Mouse (Mus musculus): Measurements from ENCODE around the gene B4galnt1. TPM values are rescaled to one million over a fixed set of nuclear protein-coding genes. Genes with fewer than 3 reads are reported as not detected.

Gene B4galnt1
- polyA plus RNA-seq, 1 experiment from 2014 or later: 27.2 TPM

DNA sequence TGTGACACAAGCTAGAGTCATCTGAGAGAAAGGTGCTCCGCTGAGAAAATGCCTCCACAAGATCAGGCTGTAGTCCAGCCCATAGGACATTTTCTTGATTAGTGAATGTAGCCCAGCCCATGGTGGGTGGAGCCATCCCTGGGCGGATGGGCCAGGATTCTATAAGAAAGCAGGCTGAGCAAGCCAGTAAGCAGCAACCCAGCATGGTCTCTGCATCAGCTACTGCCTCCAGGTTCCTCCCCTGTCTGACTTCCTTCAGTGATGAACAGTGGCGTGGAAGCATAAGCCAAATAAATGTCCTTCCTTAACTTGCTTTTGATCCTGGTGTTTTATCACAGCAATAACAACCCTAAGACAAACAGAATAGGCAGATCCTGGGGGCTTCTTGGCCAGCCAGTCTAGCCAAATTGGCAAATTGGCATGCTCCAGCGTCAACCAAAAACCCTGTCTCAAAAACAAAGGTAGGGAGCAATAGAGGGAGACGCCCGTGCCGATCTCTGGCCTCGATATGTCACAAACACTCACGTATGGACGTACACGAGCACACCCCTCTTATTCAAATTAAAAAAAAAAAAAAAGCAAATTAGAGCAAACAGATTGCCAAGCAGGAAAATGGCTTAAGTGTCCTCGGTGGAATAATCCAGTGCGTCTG lies 42.1 kb upstream of the B4galnt1 start:
- 22% methylated on average over 13 of the region's 13 CpGs for WGBS (ENCODE audit: insufficient replicate concordance)

DNA sequence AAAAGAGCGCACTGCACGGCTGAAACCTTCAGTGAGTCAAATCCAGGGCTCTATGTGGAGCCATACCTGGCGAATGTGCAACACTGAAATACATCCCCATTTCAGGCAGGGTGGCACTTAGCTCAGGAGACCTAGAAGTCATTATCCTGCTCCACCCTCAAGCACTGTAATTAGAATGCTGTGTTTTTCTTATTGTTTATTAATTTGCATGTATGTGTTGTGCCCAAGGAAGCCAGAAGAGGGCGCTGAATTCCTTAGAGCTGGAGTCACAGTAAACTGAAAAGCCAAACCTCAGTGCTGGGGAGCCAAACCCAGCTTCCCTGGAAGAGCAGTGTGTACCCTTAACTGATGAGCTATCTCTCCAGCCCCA lies 41.6 kb upstream of the B4galnt1 start:
- peak overlapping the region; percentile 37; the same call in 1 of the 2 replicates for H3K9ac ChIP-seq (replicated peaks)
- peak overlapping the region; percentile 66; the same call in 1 of the 2 replicates for H3K27ac ChIP-seq (ENCODE audit: low read depth)
- TF ChIP-seq EP300 (IDR thresholded peaks at IDR 0.05; ENCODE audit: low read depth): no peak
- TF ChIP-seq CTCF (IDR thresholded peaks at IDR 0.05; ENCODE audit: low read depth): peak; percentile 86
- H3K4me3 ChIP-seq (ENCODE audit: low read depth, low read length): peak overlapping the region; percentile 31
- ATAC-seq (no peak), DNase-seq (peak; percentile 78)
- peaks cover 12% of the 10 kb centered on the region for H3K36me3 ChIP-seq (replicated peaks; ENCODE audit: insufficient read depth, low read length)
- H3K9me3 ChIP-seq (ENCODE audit: low read length): no peaks in the 10 kb centered on the region
- WGBS (ENCODE audit: insufficient replicate concordance): 9% methylated on average over 4 of the region's 4 CpGs
- H3K4me2 ChIP-seq (ENCODE audit: low read depth, low read length): peak overlapping the region; percentile 70
- no peaks in the 10 kb centered on the region for H3K27me3 ChIP-seq (ENCODE audit: insufficient read depth, low read length)
- H3K4me1 ChIP-seq (ENCODE audit: insufficient read depth): peaks cover 47% of the 10 kb centered on the region

More for the DNA sequence above, 42.1 kb upstream of the B4galnt1 start:
- H3K4me3 ChIP-seq (ENCODE audit: low read depth, low read length): peak overlapping the region; percentile 31
- peak overlapping the region; percentile 70 for H3K4me2 ChIP-seq (ENCODE audit: low read depth, low read length)
- peak overlapping the region; percentile 37; the same call in 1 of the 2 replicates for H3K9ac ChIP-seq (replicated peaks)
- TF ChIP-seq CTCF (IDR thresholded peaks at IDR 0.05; ENCODE audit: low read depth) (no peak), EP300 (IDR thresholded peaks at IDR 0.05; ENCODE audit: low read depth) (no peak)
- DNase-seq (peak; percentile 76), ATAC-seq (peak; percentile 18; the same call in 1 of the 2 replicates)
- peak overlapping the region; percentile 66; the same call in 1 of the 2 replicates for H3K27ac ChIP-seq (ENCODE audit: low read depth)
- H3K4me1 ChIP-seq (ENCODE audit: insufficient read depth): peaks cover 43% of the 10 kb centered on the region
- H3K9me3 ChIP-seq (ENCODE audit: low read length): no peaks in the 10 kb centered on the region
- H3K27me3 ChIP-seq (ENCODE audit: insufficient read depth, low read length): no peaks in the 10 kb centered on the region
- H3K36me3 ChIP-seq (replicated peaks; ENCODE audit: insufficient read depth, low read length): peaks cover 14% of the 10 kb centered on the region

DNA sequence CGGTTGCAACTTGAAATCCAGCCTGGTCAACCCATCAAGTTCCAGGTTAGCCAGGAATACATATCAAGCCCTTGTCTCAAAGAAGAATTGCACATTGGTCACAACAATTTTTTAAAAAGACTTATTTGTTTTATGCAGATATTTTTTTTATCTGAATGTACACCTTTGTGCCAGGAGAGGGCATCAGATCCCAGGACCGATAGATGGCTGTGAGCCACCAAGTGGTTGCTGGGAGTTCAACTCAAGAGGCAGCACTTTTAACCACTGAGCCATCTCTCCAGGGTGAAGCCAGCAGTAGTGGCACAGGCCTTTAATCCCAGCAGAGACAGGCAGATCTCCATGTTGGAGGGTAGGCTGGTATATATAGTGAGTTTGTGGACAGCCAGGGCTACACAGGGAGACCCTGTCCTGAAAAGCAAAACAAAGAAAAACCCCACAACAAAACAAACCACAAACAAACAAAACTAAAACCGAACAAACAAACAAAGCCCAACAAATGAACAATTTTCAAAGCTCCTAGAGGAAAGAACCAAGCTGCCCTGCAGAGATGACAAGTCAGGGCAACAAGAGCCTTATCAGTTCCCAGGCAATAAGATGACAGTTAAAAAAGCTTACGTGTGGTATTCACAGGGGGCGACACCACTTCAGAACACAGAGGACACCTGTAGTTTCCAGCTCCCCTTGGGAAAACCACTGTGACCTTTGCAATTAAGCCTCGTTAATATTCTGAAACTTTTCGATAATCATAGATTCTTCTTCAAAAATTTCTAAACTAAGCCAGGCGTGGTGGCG lies 39.6 kb upstream of the B4galnt1 start:
- TF ChIP-seq CTCF (IDR thresholded peaks at IDR 0.05; ENCODE audit: low read depth): peak; percentile 72
- peak; percentile 55; the same call in 1 of the 2 replicates for TF ChIP-seq EP300 (IDR thresholded peaks at IDR 0.05; ENCODE audit: low read depth)
- Histone ChIP-seq H3K4me2 (ENCODE audit: low read depth, low read length) (no peak overlapping the region), H3K9me3 (ENCODE audit: low read length) (no peaks in the 10 kb centered on the region), H3K4me3 (ENCODE audit: low read depth, low read length) (no peak overlapping the region), H3K9ac (replicated peaks) (no peak overlapping the region), H3K36me3 (replicated peaks; ENCODE audit: insufficient read depth, low read length) (no peaks in the 10 kb centered on the region), H3K4me1 (ENCODE audit: insufficient read depth) (peaks cover 40% of the 10 kb centered on the region), H3K27ac (ENCODE audit: low read depth) (peak overlapping the region; percentile 62), H3K27me3 (ENCODE audit: insufficient read depth, low read length) (no peaks in the 10 kb centered on the region)
- DNase-seq: peak; percentile 37
- no peak for ATAC-seq
- WGBS (ENCODE audit: insufficient replicate concordance): 50% methylated on average over 9 of the region's 9 CpGs

DNA sequence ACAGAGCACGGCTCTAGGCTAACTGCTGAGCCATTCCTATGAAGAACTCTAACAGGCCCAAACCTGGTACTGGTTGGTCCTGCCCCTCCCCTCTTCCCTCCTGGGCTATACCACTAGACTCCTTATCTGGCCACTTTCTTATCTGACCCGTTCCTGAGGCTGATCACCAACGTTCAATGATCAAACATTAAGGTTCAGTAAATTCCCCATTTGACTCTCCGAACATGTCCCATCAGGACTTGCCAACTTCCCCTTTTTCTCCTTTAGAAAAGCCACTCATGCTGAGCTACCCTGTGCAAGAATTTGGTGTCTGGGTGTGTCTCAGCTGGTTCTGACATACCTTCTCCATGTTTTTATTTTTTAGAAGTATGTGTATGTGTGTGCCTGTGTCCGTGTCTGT lies 38.4 kb upstream of the B4galnt1 start:
- Histone ChIP-seq H3K27me3 (ENCODE audit: insufficient read depth, low read length) (no peaks in the 10 kb centered on the region), H3K9me3 (ENCODE audit: low read length) (no peaks in the 10 kb centered on the region), H3K27ac (ENCODE audit: low read depth) (peak overlapping the region; percentile 45; the same call in 1 of the 2 replicates), H3K4me3 (ENCODE audit: low read depth, low read length) (no peak overlapping the region), H3K36me3 (replicated peaks; ENCODE audit: insufficient read depth, low read length) (no peaks in the 10 kb centered on the region), H3K4me2 (ENCODE audit: low read depth, low read length) (no peak overlapping the region), H3K9ac (replicated peaks) (no peak overlapping the region), H3K4me1 (ENCODE audit: insufficient read depth) (peaks cover 40% of the 10 kb centered on the region)
- TF ChIP-seq CTCF (IDR thresholded peaks at IDR 0.05; ENCODE audit: low read depth) (no peak), EP300 (IDR thresholded peaks at IDR 0.05; ENCODE audit: low read depth) (peak; percentile 36)
- WGBS (ENCODE audit: insufficient replicate concordance): 32% methylated on average over 5 of the region's 5 CpGs
- no peak for ATAC-seq
- DNase-seq: no peak

DNA sequence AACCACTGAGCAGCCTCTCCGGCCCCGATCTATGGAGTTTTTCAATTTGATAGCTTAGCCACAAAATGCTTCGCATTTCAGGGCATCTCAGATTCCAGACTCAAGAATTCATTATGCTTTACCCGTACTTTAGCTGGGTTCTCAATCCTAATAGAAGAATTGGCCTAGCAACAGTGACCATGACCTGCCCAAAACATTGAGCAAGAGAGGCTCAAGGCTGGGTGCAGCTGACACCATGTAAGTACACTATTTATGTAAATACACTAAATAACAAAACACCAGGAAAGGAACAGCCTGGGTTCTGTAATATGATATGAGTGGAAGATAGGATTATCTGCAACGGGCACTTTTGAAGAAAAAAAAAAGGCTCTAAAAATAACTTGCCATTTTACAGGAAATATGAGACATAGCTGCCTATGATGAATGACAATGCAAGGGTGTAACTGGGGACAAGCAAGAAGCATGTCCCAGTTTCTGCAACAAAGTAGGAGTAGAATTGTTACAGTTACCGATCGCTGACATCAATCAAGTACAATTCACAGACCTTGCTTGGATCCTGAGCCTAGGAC lies 37.2 kb upstream of the B4galnt1 start:
- DNase-seq (no peak), ATAC-seq (no peak)
- Histone ChIP-seq H3K36me3 (replicated peaks; ENCODE audit: insufficient read depth, low read length) (no peaks in the 10 kb centered on the region), H3K9me3 (ENCODE audit: low read length) (no peaks in the 10 kb centered on the region), H3K4me2 (ENCODE audit: low read depth, low read length) (no peak overlapping the region), H3K9ac (replicated peaks) (no peak overlapping the region), H3K27ac (ENCODE audit: low read depth) (no peak overlapping the region), H3K27me3 (ENCODE audit: insufficient read depth, low read length) (no peaks in the 10 kb centered on the region), H3K4me1 (ENCODE audit: insufficient read depth) (peaks cover 35% of the 10 kb centered on the region), H3K4me3 (ENCODE audit: low read depth, low read length) (no peak overlapping the region)
- TF ChIP-seq CTCF (IDR thresholded peaks at IDR 0.05; ENCODE audit: low read depth) (no peak), EP300 (IDR thresholded peaks at IDR 0.05; ENCODE audit: low read depth) (peak; percentile 42; the same call in 1 of the 2 replicates)
- 47% methylated on average over 7 of the region's 7 CpGs for WGBS (ENCODE audit: insufficient replicate concordance)

DNA sequence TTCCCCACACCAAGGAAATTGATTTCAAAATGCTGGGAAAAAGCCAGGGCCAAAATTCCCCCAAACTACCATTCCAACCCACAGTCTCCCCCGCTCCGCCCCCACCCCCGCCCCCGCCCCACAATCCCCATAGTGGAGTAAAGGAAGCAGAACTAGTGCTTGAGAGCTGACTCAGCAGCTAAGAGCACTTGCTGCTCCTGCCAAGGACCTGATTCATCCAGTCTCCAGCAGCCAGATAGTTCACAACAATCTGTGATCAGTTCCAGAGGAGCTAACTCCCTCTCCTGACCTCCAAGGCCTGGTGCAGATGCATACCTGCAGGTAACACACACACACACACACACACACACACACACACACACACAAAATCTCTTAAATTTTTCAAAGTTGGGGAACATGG lies 35.6 kb upstream of the B4galnt1 start:
- 37% methylated on average over 4 of the region's 4 CpGs for WGBS (ENCODE audit: insufficient replicate concordance)
- Histone ChIP-seq H3K36me3 (replicated peaks; ENCODE audit: insufficient read depth, low read length) (no peaks in the 10 kb centered on the region), H3K27ac (ENCODE audit: low read depth) (no peak overlapping the region), H3K4me1 (ENCODE audit: insufficient read depth) (peaks cover 29% of the 10 kb centered on the region), H3K4me2 (ENCODE audit: low read depth, low read length) (no peak overlapping the region), H3K4me3 (ENCODE audit: low read depth, low read length) (no peak overlapping the region), H3K9ac (replicated peaks) (no peak overlapping the region), H3K27me3 (ENCODE audit: insufficient read depth, low read length) (no peaks in the 10 kb centered on the region), H3K9me3 (ENCODE audit: low read length) (no peaks in the 10 kb centered on the region)
- DNase-seq (no peak), ATAC-seq (no peak)
- TF ChIP-seq EP300 (IDR thresholded peaks at IDR 0.05; ENCODE audit: low read depth) (no peak), CTCF (IDR thresholded peaks at IDR 0.05; ENCODE audit: low read depth) (no peak)
